Mouse (Mus musculus) layer of hippocampus, adult 9-11 months (tissue): ENCODE data around the gene Evx1.
A peak's percentile ranks its signal among the peaks of the same experiment; 100 is the strongest.

ENCODE experiments used
- DNase-seq: peaks from one replicate; pipeline ENCODE4 v3.0.0; 2022

Evx1 gene

DNA sequence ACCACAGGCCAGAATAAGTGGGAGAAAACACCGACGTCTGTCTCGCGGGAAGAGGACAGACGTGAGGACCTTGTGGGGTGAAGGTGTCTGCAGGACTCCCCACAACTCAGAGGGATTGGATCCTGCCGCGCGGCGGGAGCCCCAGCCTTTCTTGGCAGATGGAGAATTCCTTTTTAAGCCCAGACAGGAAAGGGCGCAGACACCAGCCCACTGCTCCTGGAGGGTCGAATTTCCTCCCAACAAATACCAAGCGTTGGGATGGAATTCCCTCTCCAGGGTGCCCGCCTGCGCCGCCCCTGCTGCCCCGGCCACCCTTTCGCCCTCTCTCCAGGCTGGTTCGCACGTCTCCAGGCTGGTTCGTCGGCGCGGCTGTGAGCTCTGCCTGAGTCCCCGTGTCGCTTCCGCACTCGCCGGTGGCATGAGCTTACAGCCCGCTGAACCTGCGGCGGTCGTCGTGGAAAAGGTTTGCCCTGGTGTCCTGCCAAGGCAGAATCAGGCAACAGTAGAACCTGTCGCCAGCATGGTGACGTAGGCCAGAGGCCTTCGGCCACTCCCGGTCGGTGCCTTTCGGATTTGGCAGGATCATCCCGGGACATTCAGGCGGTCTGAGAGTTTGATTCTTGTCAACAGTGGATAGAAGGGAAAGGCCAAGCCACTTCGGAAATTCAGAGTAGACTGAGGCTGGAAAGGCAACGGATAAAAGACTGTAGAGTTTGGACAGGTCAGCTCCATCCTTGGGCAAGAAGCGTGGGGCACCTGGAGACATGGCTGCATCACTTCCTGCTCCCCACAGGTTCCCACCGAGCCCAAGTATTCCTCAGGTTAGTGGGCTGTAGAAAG lies 22.1 kb upstream of the Evx1 start:
- no peak for DNase-seq

DNA sequence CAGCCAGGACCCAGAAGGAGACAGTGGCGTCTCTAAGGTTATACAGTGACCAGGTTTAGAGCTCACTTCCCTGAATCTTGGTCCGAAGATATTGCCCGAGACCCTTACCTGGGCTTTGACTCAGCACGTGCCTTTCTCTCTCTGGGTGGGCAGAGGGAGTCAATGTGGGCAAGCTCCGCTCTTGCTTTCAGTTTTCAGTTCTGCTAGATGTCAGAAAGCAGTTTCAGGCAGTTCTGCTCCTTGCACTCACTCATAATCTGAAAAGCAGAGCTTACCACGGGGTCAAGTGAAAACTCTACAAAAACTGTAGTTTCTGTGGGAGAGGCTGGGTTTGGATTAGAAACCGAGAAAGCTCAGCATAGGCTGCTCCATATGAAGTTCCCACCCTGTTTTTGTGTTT lies 21.0 kb upstream of the Evx1 start:
- no peak for DNase-seq

DNA sequence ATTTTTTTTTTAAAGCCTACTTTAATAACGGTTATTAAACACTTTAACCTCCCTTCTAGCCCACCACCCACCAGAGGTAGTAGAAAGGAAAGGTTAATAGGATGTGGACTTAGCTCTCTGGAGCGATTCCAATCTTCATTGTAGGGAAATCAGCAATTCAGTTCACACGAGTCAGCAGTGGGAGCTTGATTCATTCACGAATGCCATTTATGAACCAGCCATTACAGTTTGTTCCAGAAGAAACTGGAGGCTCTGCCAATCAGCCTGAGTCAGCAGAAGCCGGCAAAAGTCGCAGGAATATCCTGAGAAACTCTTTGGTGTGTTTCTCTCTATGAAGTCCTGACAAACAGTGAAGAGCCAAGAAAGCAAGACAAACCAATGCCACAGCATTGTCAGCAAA lies 18.7 kb upstream of the Evx1 start:
- no peak for DNase-seq

DNA sequence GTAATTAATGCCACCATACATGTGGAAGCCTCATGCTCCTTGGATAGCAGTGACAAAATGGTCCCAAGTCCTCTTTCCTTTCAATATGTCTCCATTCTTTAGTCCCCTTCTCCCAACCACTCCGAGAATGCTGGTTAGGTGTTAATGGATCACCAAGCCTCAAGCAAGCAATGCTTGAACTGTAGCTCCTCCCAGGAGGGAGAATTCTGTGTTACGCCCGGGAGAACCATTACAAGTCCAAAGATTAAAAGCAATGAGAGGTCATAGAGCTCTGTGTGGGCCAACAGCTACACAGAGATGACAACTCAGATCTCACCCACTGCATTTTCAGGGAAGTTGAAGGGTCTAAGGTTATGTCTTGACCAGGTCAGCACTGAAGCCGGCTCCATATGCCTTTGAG lies 14.8 kb upstream of the Evx1 start:
- no peak for DNase-seq

DNA sequence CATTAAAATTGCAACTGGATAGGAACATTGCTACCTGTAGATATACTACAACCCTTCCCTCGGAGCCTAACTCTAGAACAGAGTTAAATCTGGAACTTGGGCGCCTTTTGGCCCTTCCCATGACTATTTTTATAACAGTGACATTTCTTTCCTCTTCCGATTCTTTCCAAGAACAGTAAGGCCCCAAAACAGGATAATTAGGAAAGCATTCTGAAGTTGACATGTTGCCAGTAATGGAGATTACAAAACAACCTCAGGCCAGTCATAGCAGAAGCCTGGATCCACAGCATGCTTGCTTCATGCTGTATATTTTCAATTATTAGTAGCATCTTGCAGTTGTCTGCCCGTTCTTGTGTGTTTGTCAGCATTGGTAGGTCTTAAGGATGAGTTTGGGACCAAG lies 12.5 kb upstream of the Evx1 start:
- no peak for DNase-seq

DNA sequence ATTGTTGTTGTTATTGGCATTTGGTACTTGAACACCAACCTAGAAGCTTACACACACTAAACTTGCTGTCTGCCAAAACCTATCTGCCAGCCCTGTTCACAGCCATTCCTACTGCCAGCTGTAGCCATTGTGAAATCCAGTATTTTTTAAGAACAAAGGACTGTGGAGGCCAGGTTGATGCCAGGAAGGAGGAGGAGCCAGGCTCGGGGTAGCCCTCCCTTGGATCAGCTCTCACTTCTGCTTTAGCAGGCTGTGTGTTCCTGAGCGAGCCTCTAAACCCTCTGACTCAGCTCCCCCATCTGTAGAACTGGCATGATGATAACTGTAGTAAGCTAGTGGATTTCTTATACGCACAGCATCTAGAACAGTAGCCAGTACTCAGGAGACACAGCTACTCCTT lies 9.9 kb upstream of the Evx1 start:
- DNase-seq = peak; percentile 32

DNA sequence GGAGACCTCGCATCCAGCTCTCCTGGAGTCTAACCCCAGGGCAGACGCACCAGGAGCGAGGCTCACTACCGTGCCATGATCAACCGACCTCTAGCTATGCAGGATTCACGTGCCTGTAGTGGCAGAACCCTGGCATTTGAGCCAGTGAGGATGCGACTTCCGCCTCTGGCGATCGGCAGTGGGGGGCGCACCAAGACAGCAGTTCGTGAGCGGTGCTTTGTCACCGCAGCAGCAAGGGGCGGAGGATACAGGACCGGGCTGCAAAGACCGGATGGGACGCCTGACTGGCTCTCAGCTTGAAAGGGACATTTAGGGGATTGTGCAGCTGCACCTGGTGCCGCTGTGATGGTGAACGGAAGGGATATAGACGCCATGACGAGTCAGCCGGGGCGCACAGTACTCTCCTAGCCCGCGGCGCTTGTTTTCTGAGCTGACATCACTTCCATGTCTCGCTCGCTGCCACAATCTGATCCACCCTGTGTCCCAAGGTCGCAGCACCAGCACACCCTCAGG lies 7.4 kb upstream of the Evx1 start:
- peak; percentile 30 for DNase-seq

DNA sequence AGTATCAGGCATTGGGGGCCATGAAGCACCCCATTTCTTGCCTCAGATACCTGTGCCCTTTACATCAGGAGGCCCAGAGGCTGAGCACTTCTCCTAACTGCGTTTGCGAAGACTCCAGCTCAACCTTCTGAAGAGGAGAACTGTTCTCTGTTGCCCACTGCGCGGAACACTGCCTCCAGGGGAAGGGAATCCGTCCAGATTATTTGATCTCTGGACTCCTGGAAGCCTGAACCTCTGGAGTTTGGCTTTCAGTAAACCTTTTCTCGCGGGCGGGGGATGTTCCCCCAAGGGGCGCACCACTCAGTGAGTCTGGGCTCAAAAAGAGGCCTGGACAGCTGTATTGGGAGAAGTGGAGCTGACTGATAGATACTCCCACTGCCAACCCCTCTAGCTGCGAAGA lies 3.5 kb upstream of the Evx1 start:
- DNase-seq = no peak

DNA sequence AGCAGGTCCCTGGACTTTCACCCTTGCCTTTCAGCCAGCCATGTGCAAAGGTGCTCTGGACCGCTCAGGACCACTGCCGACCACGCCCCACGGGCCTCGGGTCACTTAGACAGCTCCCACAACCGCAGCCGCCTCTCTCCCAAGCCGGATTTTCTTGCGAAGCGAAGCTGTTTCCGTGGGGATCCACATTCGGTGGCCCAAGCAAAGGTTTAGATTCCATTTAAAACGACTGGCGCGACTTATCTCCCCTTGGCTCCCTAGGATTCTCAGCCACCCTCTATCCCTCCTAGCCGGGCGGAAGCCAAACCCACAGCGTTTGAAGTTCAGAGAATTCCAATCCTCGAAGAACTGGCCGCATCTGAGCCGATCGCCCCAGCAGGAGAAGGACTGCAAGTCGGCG lies 2.9 kb upstream of the Evx1 start:
- DNase-seq = no peak

DNA sequence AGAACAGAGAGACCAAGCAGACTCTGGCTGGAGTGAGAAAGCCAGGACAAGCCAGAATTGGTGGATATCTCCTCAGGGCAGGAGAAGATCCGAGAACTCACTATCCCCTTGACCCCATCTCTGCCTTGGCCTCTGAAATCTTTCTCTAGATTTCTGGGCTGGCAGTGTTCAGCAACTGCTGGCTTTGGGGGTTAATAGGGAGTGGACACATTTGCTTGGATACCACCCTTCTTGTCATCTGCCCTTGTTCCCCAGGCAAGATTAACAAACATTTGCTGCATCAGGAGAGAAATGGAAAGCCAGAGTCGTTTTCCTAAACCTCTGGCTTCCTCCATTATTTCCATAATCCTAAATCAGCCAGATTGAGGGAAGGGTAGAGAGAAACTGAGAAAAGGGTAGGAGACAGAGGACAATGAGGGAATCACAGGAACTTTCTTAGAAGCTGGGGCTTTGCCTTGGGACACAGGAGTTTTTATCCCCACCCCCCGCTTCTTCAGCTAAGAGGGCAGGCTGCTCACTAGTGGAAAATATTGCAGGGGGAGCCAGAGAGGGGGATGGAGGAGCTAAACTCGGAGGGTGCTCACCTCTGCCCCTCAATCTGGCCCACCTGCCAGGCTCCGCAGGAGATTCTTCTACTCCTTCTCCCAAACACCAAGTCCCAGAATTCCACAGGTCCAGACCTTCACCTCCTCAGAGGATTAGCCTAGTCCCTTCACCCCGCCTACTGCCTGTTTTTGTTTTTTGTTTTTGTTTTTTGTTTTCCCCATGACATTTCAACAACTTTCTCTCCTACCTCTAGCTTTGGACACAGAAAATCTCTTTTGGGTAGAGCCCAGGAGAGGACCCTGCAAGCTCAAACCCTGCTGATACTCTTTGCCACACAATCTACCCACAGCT lies 1.4 kb upstream of the Evx1 start:
- DNase-seq = no peak

DNA sequence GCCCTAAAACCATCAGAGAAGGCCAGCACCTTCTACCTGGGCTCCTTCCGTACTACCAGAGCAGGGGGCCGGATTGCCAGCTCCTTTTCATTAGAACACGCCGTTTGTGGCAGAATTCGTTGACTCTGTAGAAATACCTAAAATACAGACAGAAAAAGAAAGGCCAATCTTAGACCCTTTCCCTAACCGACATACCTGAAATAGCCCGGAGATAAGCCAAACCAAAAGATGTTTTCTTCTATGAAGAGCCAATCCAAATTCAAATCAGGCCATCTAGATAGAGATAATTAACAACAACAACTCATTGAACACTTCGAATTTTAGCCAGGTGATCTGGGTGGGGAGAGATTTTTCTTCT lies 761 bp upstream of the Evx1 start:
- DNase-seq = no peak

DNA sequence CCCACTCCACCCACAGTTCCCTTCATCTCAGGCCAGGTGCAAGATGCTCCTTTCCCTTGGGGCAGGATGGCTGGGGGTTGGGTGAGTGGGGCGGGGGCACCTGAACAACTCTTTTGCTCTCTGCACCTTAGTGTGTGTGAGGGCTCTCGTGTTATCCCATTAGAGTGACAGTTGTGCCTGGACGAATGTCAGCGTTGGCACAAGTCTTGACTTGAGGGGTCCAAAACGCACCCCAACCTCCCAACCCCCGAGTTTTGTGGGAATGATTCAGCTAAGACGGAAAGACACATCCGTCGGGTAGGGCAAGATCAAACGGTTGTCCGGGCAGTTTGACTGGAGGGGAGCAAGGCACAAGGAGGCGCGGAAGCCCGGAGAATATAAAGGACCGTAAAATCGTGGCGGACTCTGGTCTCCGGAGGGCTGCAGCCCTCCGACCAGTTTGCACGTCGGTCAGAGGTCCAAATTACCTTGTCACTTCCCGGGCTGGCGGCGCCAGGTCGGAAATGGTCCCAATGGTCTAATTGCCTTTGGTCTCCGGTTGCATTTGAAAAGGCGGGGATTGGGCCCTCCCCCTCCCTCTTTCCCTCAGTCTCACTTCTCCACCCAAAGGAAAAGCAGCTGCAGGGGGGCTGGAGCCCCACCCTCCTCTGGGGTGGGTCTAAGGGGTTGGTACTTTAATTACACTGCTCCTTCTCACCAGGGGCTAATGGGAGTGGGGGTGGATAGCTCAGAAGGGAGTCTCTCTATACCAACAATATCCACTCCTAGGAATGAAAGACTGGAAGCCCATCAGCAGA lies 1.2 kb downstream of the Evx1 start:
- no peak for DNase-seq

DNA sequence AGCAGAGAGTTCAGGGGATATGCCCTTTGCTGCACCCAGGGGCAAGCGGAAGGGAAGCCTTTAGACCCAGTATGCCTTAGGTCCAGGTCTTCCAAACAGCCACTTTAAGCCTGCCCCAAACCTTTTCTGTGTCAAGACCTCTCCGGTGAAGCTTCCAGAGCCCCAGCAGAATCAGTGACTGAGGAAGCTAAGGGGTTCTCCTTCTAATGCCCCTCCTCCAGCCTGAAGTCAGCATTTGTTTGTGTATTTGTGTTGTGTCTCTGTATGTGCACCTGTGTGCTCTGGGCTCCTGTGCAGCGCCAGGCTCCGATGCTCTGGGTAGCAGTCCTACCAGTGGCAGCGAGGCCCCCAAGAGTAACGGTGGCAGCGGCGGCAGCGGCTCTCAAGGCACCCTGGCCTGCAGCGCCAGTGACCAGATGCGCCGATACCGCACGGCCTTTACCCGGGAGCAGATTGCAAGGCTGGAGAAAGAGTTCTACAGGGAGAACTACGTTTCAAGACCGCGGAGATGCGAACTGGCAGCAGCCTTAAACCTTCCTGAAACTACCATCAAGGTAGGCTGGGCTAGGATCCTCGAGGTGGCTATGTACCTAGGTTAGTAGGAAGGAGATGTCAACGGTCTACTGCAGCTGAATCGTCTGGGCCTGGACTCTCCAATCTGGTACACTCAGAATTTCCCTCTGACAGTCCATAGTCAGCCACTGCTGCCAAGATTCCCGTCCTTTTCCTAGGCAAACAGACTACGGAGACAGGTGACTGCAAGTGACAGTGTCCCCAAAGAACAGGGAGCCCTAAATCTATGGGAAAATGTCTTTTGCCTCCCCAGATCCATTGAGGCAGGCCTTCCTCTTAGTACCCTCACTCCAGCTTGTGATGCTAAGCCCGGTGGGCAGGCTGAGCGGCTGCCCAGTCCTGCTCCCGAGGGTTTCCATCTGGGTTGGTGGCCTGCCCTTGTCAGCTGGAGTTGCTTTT lies 2.4 kb downstream of the Evx1 start:
- no peak for DNase-seq

DNA sequence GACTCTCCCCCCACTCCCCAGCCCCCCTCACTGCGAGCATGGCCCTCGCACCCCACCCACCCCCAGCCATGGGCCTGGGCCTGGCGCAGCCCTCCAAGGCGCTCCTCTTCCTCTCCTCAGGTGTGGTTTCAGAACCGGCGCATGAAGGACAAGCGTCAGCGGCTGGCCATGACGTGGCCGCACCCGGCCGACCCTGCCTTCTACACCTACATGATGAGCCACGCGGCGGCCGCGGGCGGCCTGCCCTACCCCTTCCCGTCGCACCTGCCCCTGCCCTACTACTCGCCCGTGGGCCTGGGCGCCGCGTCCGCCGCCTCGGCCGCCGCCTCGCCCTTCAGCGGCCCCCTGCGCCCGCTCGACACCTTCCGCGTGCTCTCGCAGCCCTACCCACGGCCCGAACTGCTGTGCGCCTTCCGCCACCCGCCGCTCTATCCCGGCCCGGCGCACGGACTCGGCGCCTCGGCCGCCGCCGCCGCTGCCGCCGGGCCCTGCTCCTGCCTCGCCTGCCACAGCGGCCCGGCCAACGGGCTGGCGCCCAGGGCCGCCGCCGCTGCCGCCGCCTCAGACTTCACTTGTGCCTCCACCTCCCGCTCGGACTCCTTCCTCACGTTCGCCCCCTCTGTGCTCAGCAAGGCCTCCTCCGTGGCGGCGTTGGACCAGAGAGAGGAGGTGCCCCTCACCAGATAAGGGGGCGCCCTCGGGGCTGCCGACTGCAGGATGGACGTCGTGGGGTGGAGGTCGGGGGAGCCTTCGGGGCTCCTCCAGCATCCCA lies 3.3 kb downstream of the Evx1 start:
- no peak for DNase-seq

DNA sequence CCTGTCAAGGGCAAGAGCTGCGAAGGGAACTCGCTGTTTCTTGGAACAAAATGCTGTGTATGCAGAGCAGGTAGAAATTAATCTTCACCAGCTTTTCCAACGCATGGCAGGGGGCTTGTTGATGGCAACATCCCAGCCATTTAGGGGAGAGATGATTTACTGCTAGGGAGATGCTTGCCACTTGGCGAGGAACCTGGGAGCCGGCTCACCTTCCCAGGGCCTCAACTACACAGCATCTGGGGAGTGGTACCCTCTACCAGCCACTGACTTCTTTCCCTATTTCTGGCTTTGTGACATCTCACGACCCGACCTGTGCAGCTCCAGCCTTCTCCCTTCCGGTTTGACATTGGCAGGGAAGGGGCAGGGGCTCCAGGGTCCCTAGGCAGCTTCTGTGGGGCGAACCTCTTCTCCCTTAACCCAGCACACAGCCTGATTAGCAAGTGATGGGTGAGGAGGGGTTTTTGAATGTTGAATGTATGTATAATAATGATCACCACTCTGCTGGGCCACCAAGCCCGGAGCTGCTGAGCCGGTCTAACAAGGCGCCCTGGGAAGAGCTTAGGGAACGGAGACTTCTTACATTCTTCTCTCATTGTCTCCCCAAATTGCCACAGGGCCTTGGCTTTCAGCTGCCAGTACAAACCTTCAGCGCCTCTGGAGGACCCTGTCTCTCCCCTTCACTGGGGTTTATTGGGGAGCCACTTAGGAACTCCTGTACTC lies 4.3 kb downstream of the Evx1 start:
- no peak for DNase-seq

DNA sequence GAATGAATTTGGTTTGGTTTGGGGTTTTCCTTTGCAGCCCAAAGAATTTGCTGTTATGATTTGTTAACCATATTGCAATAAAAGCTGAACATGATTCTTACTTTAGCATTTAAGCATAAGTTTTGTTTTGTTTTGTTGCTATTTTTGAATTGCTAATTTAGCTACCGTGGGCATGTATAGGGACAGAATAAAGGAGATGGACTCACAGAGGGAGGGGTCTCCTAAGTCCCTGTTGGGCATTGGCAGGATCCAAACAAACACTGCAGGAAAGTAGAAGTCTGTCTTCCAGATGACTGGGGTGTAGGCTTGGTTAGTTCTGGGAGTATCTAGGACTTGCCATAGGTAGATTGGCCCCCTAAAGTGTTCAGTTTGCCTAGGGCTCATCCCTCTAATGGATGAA lies 5.0 kb downstream of the Evx1 start:
- DNase-seq = no peak

DNA sequence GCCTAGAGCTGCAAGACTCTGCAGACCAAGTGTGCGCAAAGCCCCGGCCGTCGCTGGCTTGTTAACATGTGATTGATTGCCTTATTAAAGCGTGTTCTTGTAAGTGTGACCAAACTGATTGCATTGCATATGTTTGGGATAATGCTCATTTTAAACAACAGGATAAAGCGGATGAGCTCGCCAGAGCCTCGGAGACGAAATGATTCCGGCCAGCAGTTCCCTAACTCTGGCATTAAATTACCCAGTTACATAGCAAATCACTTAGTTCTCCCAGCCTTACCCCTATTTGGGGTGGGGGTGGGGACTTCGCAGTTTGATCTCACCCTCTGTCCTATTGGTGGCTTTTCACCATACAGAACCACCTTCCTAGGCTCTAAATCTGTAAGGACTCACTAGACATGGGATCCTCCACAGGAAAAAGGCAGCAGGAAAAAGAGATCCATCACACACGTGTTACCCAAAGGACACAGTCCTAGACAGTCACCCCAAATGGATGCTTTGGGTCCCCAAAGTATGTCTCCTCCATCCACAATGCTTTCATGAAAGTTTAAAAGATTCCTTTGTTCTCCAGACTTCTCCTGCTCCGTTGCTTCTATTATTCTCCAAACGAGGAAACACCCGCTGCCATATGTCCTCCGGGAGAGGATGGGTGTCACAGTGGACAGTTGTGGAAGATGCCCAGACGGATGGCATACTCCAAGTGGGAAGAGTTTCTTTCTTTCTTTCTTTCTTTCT lies 6.8 kb downstream of the Evx1 start:
- no peak for DNase-seq

DNA sequence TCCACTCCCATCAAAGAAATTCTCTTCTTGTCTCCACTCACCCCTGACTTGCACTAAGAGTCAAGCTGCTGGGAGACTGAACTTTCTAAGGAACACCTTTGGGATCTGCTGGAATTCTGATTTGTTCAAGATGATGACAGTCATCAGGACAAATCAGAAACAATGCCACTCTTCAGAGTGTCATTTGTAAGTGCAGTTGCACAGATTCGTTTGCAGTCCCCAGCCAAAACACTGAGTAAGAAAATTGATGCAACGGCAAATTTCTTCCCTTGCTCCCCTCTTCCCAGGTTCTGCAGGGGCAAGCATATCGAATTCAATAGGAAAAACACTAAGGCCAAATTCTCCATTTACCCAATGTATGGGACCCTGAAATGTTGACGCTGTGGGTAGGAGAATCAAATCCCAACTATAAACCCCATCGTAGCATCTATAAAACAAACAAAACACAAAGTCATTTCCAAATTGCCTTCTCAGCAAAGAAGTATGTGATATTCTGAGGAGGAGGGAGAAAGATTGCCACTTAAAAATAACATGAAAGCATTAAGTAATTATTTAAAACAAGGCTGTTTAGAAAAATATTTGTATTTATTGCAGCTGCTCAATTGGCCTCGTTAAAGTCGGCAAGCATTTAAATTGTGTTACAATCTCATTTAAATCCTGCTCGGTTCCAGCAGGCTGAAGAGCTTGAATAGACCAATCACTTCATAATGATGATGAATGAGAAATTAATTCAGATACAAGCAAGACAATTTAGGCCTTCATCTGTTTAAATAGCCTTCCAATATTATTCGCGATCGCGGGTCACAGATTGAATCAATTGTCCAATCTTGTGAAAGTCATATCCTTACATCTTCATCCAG lies 7.9 kb downstream of the Evx1 start:
- no peak for DNase-seq

DNA sequence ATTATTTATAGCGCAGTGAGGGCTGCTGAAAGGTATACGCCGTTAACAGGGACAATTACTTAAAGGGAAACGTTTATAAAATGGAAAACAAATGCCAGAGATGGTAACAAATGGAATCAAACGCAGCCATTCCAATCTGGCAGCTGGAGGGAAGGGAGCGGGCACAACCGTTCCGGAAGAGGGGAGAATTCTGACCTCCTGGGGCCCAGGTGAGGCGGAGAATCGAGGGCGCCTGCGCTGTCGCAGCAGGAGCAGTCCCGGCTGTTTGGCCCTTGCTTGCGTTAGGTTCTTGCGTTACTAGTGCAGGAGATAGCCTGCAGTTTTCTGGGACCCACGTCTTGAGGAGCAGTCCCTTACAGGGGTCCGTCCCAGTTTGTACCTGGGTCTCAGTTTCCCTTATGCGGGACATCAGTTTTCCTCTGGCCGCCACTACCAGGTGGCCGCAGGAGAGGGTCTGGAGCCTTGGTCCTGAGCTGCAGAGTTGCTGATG lies 8.6 kb downstream of the Evx1 start:
- no peak for DNase-seq
